Mouse (Mus musculus) CH12.LX (cell line): Measurements from ENCODE around the gene Rab20. TPM values are rescaled to one million over a fixed set of nuclear protein-coding genes. Genes with fewer than 3 reads are reported as not detected.

Source experiments
- DNase-seq: peaks from one replicate; pipeline ENCODE4 v3.0.0-alpha.2; 2013; ENCODE audit errors: extremely low read depth
- H3K27ac ChIP-seq: 2 replicates; pipeline ENCODE4 v1.5.1; 2012; ENCODE audit warnings: low read depth, mild to moderate bottlenecking, control low read depth, moderate library complexity; ENCODE audit not compliant: insufficient read depth
- H3K27me3 ChIP-seq: replicated peaks from 2 replicates; pipeline ENCODE3; 2012; ENCODE audit warnings: inconsistent platforms
- H3K36me3 ChIP-seq, 2 experiments: replicated peaks in 1 of 2; 2 replicates each; pipeline versions ENCODE3 to v1.6.1; 2012; ENCODE audit warnings: inconsistent platforms in 1 of 2, low read length in 1 of 2, mild to moderate bottlenecking in 1 of 2, mixed read lengths in 1 of 2, moderate library complexity in 1 of 2; ENCODE audit not compliant: control insufficient read depth in 1 of 2, insufficient read depth in 1 of 2
- H3K4me1 ChIP-seq, 2 experiments: 2 replicates each; pipeline ENCODE4 v1.6.1; 2012; ENCODE audit warnings: inconsistent platforms in 1 of 2, moderate library complexity in 1 of 2; ENCODE audit not compliant: insufficient read depth in 2 of 2, control insufficient read depth in 1 of 2
- H3K4me2 ChIP-seq: 2 replicates; pipeline ENCODE4 v1.6.1; 2012; ENCODE audit warnings: low read depth, mild to moderate bottlenecking, control low read depth; ENCODE audit not compliant: poor library complexity, insufficient read depth, severe bottlenecking
- H3K4me3 ChIP-seq, 3 experiments: fragments of 150-350 bp in 1 of 3; sonication (generic) in 1 of 3; replicated peaks in 1 of 3; 2 replicates each; pipeline versions ENCODE3 to v1.5.1; 2011 to 2012; ENCODE audit warnings: low read depth in 2 of 3, low read length in 2 of 3, mild to moderate bottlenecking in 2 of 3, moderate library complexity in 2 of 3, control low read depth in 1 of 3, improper control_type of control experiment in 1 of 3, inconsistent platforms in 1 of 3, mixed read lengths in 1 of 3; ENCODE audit not compliant: poor library complexity in 1 of 3
- H3K79me2 ChIP-seq: replicated peaks from 2 replicates; pipeline ENCODE4 v1.6.1; 2012; ENCODE audit warnings: mild to moderate bottlenecking, moderate library complexity; ENCODE audit not compliant: control insufficient read depth, poor library complexity, insufficient read depth, severe bottlenecking; ENCODE audit errors: extremely low read depth
- H3K9ac ChIP-seq: 2 replicates; pipeline ENCODE4 v1.6.1; 2012; ENCODE audit warnings: low read depth, mild to moderate bottlenecking, control low read depth, moderate library complexity; ENCODE audit not compliant: insufficient read depth
- H3K9me3 ChIP-seq: replicated peaks from 2 replicates; pipeline ENCODE3; 2012; ENCODE audit warnings: low read length, inconsistent platforms, mixed read lengths
- BHLHE40 ChIP-seq: IDR thresholded peaks from 2 replicates; pipeline ENCODE4 v1.6.1; 2011; ENCODE audit warnings: mild to moderate bottlenecking, low read depth, low read length, improper control_type of control experiment
- CTCF ChIP-seq, 2 experiments: IDR thresholded peaks in 1 of 2; conservative IDR thresholded peaks in 1 of 2; 2 replicates each; pipeline ENCODE4 v1.5.1; 2011 to 2012; ENCODE audit warnings: low read depth in 2 of 2, low read length in 2 of 2, improper control_type of control experiment in 1 of 2, inconsistent platforms in 1 of 2, mild to moderate bottlenecking in 1 of 2, moderate library complexity in 1 of 2
- ELF1 ChIP-seq: IDR thresholded peaks from 2 replicates; pipeline ENCODE4 v1.6.1; 2014; ENCODE audit warnings: low read depth, mild to moderate bottlenecking, inconsistent platforms, low read length, improper control_type of control experiment
- EP300 ChIP-seq: IDR thresholded peaks from 2 replicates; pipeline ENCODE4 v1.6.1; 2011; ENCODE audit warnings: low read length, improper control_type of control experiment
- HCFC1 ChIP-seq: IDR thresholded peaks from 2 replicates; pipeline ENCODE4 v1.6.1; 2012; ENCODE audit warnings: low read depth, mild to moderate bottlenecking, inconsistent platforms, low read length, improper control_type of control experiment
- IRF4 ChIP-seq: IDR thresholded peaks from 2 replicates; pipeline ENCODE4 v1.6.1; 2014; ENCODE audit warnings: low read depth, mild to moderate bottlenecking, inconsistent platforms, low read length, improper control_type of control experiment
- MAFK ChIP-seq: IDR thresholded peaks from 2 replicates; pipeline ENCODE4 v1.6.1; 2011; ENCODE audit warnings: low read length, improper control_type of control experiment; ENCODE audit not compliant: insufficient replicate concordance
- MAX ChIP-seq: IDR thresholded peaks from 2 replicates; pipeline ENCODE4 v1.6.1; 2011; ENCODE audit warnings: low read length, improper control_type of control experiment
- MYC ChIP-seq: IDR thresholded peaks from 2 replicates; pipeline ENCODE4 v1.6.1; 2011; ENCODE audit warnings: low read depth, mild to moderate bottlenecking, improper control_type of control experiment, low read length
- POLR2AphosphoS2 ChIP-seq: IDR thresholded peaks from 2 replicates; pipeline ENCODE4 v1.6.1; 2011; ENCODE audit warnings: low read depth, low read length, improper control_type of control experiment
- RAD21 ChIP-seq: IDR thresholded peaks from 2 replicates; pipeline ENCODE4 v1.6.1; 2011; ENCODE audit warnings: low read depth, mild to moderate bottlenecking, low read length, improper control_type of control experiment, moderate library complexity
- RCOR1 ChIP-seq: conservative IDR thresholded peaks from 2 replicates; pipeline ENCODE4 v1.6.1; 2012; ENCODE audit warnings: low read depth, mild to moderate bottlenecking, inconsistent platforms, low read length, improper control_type of control experiment
- SIN3A ChIP-seq: IDR thresholded peaks from 2 replicates; pipeline ENCODE4 v1.6.1; 2012; ENCODE audit warnings: low read length, improper control_type of control experiment, inconsistent platforms
- SMC3 ChIP-seq: IDR thresholded peaks from 2 replicates; pipeline ENCODE4 v1.6.1; 2011; ENCODE audit warnings: low read depth, low read length, improper control_type of control experiment
- ZC3H11A ChIP-seq: IDR thresholded peaks from 2 replicates; pipeline ENCODE4 v1.6.1; 2012; ENCODE audit warnings: low read depth, mild to moderate bottlenecking, inconsistent platforms, low read length, improper control_type of control experiment
- ZKSCAN1 ChIP-seq: IDR thresholded peaks from 2 replicates; pipeline ENCODE4 v1.6.1; 2012; ENCODE audit warnings: low read depth, inconsistent platforms, low read length, improper control_type of control experiment, borderline replicate concordance
- dilution Hi-C: fragments of 300-500 bp; cut with MboI; formaldehyde crosslinking; loops from 2 replicates; pipeline ENCODE4 v1.14.3; 2020; ENCODE audit warnings: low sequenced_read_pairs; ENCODE audit not compliant: extremely low pct_unique_long_range_greater_than_20kb, extremely low pct_ligation_motif_present
- in situ Hi-C: fragments of 300-500 bp; cut with MboI; formaldehyde crosslinking; loops from 3 replicates; pipeline ENCODE4 v1.14.3; 2019; ENCODE audit warnings: low sequenced_read_pairs, low pct_ligation_motif_present, low pct_unique_long_range_greater_than_20kb, mixed read lengths
- polyA plus RNA-seq: library from polyadenylated mRNA; unstranded; fragments of >175 nt; gene quantifications from 2 replicates; pipeline ENCODE4 v1.2.1, GENCODE M21; 2012; ENCODE audit warnings: low read depth; ENCODE audit not compliant: insufficient read length
- total RNA-seq, 2 experiments: library from RNA; depleted of rRNA; stranded (reverse); fragments of 300-350 nt in 1 of 2; fragments of >200 nt in 1 of 2; gene quantifications; 2 replicates each; pipeline ENCODE4 v1.2.3; 2012 to 2014

The Rab20 gene
- total and polyA plus RNA-seq, 3 experiments, result 12.8 to 22.8 (median 18.2) TPM

DNA sequence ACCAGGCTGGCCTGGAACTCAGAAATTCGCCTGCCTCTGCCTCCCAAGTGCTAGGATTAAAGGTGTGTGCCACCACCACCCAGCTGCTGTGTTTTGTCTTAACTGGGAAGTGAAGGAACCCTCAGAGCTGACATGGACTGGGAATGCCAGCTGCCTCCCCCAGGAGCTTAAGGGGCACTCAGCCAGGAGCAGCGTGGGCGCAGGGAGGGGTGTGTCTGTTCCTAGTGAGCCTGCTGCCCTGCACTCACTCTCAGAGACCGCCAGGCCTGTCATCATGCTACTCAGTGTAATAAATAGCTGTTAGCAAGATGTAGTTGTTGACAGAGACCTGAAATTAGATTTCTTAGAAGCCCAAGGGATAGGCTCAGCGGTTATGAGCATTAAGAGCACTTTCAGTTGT lies 32.5 kb upstream of the Rab20 start (continued):
- no peak for TF ChIP-seq MAX
- no peak for TF ChIP-seq RAD21
- TF ChIP-seq SIN3A, result no peak
- TF ChIP-seq, all 38 proteins: peak for 0

- H3K4me1 ChIP-seq, result peaks cover 3 to 9% of the 10 kb centered on the region in 2 experiments; a peak in 2 of 4 replicates
- H3K4me3 ChIP-seq, result no peak overlapping the region
- no peak overlapping the region for H3K4me2 ChIP-seq
- TF ChIP-seq SMC3 (no peak), CTCF (conservative IDR thresholded peaks at IDR 0.05 in 1 of 2, IDR thresholded peaks at IDR 0.05 in 1 of 2; ENCODE audit: low read depth in 2 of 2, low read length in 2 of 2) (no peak), ZC3H11A (no peak), ELF1 (no peak), POLR2AphosphoS2 (no peak), IRF4 (no peak), EP300 (no peak), ZKSCAN1 (no peak), RCOR1 (no peak), MAFK (no peak), MYC (no peak)
- TF ChIP-seq, all 38 proteins: peak for 0
- Histone ChIP-seq H3K9me3 (no peaks in the 10 kb centered on the region), H3K9ac (no peak overlapping the region), H3K27ac (no peak overlapping the region), H3K79me2 (no peaks in the 10 kb centered on the region), H3K36me3 (peaks cover 90 to 98% of the 10 kb centered on the region in 2 experiments), H3K27me3 (no peaks in the 10 kb centered on the region)
- DNase-seq, result no peak
- dilution Hi-C loops, result no loop called here
- in situ Hi-C loops, result loop anchor here (25.0 kb wide), 1 partner anchor 103 kb away; no protein-coding TSS in a partner anchor
Observed at GRCm38 (mm10) chr8:11508880-11509279, 30.4 kb upstream of the Rab20 start.

DNA sequence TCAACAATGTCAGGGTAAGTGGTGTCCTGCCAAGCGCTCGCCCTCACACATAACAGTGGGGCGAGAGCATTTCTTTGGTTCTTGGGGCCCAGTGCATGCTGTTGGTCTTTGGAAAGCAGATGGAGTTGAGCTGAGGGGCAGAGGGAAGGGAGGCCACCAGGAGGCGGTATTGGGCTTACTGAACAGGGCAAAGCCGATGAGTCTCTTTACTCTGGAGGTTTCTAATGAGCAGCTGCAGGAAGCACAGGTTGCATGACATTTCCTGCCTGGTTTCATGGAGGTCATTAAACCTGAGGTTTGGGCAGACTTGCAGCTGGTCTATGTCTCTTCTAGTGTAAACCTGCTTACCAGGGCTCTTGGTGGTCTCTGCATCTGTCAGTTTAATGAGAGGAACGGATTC lies 28.3 kb upstream of the Rab20 start:
- dilution Hi-C loops (no loop called here), in situ Hi-C loops (loop anchor here (25.0 kb wide), 1 partner anchor 105 kb away; no protein-coding TSS in a partner anchor)
- no peak overlapping the region for H3K27ac ChIP-seq
- no peaks in the 10 kb centered on the region; the same call in 1 of the 2 replicates for H3K79me2 ChIP-seq
- H3K9ac ChIP-seq, result no peak overlapping the region
- no peak overlapping the region for H3K4me2 ChIP-seq
- H3K27me3 ChIP-seq, result no peaks in the 10 kb centered on the region
- peaks cover 3 to 14% of the 10 kb centered on the region in 2 experiments; a peak in 2 of 4 replicates for H3K4me1 ChIP-seq
- no peak overlapping the region for H3K4me3 ChIP-seq
- DNase-seq, result peak; percentile 69
- TF ChIP-seq EP300 (peak; percentile 19; the same call in 1 of the 2 replicates), MYC (0 out of 2 replicates have a peak, but pooled peaks have one; percentile 24), HCFC1 (no peak), CTCF (conservative IDR thresholded peaks at IDR 0.05 in 1 of 2, IDR thresholded peaks at IDR 0.05 in 1 of 2; ENCODE audit: low read depth in 2 of 2, low read length in 2 of 2) (peak; percentile 53 to 76), BHLHE40 (no peak), SMC3 (peak; percentile 79), RAD21 (peak; percentile 59), ZC3H11A (peak; percentile 33; the same call in 1 of the 2 replicates)
- peaks cover 84 to 96% of the 10 kb centered on the region in 2 experiments for H3K36me3 ChIP-seq
- H3K9me3 ChIP-seq, result no peaks in the 10 kb centered on the region
